Mouse (Mus musculus) kidney, adult 2 months (tissue): ENCODE measurements around the gene Tbca.

ENCODE experiments used
- CTCF ChIP-seq: fragments of 200-500 bp; conservative IDR thresholded peaks from 2 replicates; pipeline ENCODE4 v1.5.1; 2011; ENCODE audit warnings: low read depth, mild to moderate bottlenecking, control low read depth, low read length, moderate library complexity, mixed read lengths; ENCODE audit not compliant: insufficient read depth, insufficient read length
- POLR2A ChIP-seq: fragments of 200-500 bp; IDR thresholded peaks from one replicate; pipeline ENCODE4 v1.6.1; 2011; ENCODE audit warnings: low read depth, low read length, control low read depth

GRCm38 (mm10) chr13:94820956-94821355 lies 32.2 kb downstream of the Tbca start:
- TF ChIP-seq POLR2A (no peak), CTCF (no peak)
